Mouse (Mus musculus): ENCODE measurements around the gene Prkab2. TPM values are rescaled to one million over a fixed set of nuclear protein-coding genes. Genes with fewer than 3 reads are reported as not detected.
A peak's percentile ranks its signal among the peaks of the same experiment; 100 is the strongest.

Gene Prkab2
- polyA plus RNA-seq, 1 experiment from 2014 or later, result 12.3 TPM

DNA sequence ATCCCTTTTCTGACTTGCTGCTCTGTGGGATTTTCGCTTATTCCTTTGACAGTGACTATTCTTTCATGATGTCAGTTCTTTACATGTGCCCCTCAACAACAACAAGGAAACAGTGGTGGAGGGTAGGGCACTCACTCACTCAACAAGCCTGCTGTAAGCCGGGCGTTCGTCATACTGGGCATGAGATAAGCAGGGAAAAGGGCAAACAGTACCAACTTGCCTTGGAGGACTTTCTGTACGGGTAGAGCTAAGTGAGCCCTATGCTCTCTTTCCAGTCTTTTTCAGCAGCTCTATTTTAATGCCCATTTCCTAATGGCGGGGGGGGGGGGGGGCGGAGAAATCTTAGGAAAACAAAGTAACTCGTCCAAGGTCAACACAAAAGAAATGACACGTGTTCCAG is 16.0 kb upstream of the Prkab2 start:
- Histone ChIP-seq H3K4me2 (replicated peaks) (no peak overlapping the region), H3K27me3 (ENCODE audit: control insufficient read depth, insufficient read depth, low read length) (no peaks in the 10 kb centered on the region), H3K9me3 (ENCODE audit: control insufficient read depth, low read length) (no peaks in the 10 kb centered on the region), H3K27ac (no peak overlapping the region), H3K4me1 (replicated peaks; ENCODE audit: control insufficient read depth, insufficient read depth, low read length) (no peaks in the 10 kb centered on the region), H3K36me3 (replicated peaks; ENCODE audit: control insufficient read depth, insufficient read depth) (no peaks in the 10 kb centered on the region), H3K4me3 (replicated peaks; ENCODE audit: low read length) (no peak overlapping the region), H3K9ac (no peak overlapping the region)
- ATAC-seq (ENCODE audit: low FRiP score), result no peak
- WGBS, result 84% methylated on average over 9 of the region's 9 CpGs
- DNase-seq (ENCODE audit: low spot score), result no peak

DNA sequence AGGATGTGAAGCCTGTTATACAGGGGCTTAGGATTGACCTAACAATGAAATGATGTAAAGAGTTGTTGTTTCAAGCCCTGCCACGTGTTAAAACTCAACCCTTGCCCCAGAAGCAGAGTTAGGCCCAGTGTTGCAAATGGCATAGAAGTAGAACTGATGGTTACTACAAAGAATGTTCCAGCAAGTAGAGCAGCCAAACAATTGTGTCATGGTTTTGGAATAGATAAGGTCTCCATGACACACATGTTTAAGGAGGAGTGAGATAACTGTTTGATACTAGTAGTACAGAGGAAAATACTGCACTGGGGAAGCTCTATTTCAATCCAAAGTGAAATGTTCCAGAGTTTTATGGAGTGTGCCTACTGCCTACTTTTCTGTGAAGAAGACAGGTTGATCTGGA is 9.5 kb upstream of the Prkab2 start:
- Histone ChIP-seq H3K4me3 (replicated peaks; ENCODE audit: low read length) (no peak overlapping the region), H3K9me3 (ENCODE audit: control insufficient read depth, low read length) (no peaks in the 10 kb centered on the region), H3K4me1 (replicated peaks; ENCODE audit: control insufficient read depth, insufficient read depth, low read length) (no peaks in the 10 kb centered on the region), H3K4me2 (replicated peaks) (no peak overlapping the region), H3K9ac (no peak overlapping the region), H3K36me3 (replicated peaks; ENCODE audit: control insufficient read depth, insufficient read depth) (no peaks in the 10 kb centered on the region), H3K27me3 (ENCODE audit: control insufficient read depth, insufficient read depth, low read length) (no peaks in the 10 kb centered on the region), H3K27ac (no peak overlapping the region)
- DNase-seq (ENCODE audit: low spot score) (no peak), ATAC-seq (ENCODE audit: low FRiP score) (no peak)
- 60% methylated on average over 1 of the region's 1 CpGs for WGBS

DNA sequence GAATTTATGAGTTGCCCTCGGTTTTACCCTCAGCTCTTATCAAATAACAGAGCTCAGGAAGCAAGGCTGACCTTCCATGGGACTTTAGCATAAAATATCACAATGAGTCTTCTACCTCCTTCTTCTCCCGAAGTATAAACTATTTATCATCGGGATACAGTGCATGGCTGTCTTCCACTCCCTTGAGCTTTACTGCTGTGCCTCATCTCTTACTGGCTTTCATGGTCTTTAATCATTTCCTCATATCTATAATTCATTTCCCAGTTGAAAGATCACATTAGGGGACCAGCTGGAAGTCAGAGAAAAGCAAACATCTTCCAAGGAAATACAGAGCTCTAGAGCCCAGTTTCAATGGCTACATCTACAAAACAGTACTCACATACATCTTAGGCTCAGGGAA is 9.0 kb upstream of the Prkab2 start:
- H3K4me1 ChIP-seq (replicated peaks; ENCODE audit: control insufficient read depth, insufficient read depth, low read length), result no peaks in the 10 kb centered on the region
- ATAC-seq (ENCODE audit: low FRiP score) (no peak), DNase-seq (ENCODE audit: low spot score) (no peak)
- no peaks in the 10 kb centered on the region for H3K36me3 ChIP-seq (replicated peaks; ENCODE audit: control insufficient read depth, insufficient read depth)
- 77% methylated on average over 3 of the region's 3 CpGs for WGBS
- no peak overlapping the region for H3K4me3 ChIP-seq (replicated peaks; ENCODE audit: low read length)
- H3K9ac ChIP-seq, result no peak overlapping the region
- H3K27ac ChIP-seq, result no peak overlapping the region
- no peaks in the 10 kb centered on the region for H3K27me3 ChIP-seq (ENCODE audit: control insufficient read depth, insufficient read depth, low read length)
- H3K9me3 ChIP-seq (ENCODE audit: control insufficient read depth, low read length), result no peaks in the 10 kb centered on the region
- H3K4me2 ChIP-seq (replicated peaks), result no peak overlapping the region

DNA sequence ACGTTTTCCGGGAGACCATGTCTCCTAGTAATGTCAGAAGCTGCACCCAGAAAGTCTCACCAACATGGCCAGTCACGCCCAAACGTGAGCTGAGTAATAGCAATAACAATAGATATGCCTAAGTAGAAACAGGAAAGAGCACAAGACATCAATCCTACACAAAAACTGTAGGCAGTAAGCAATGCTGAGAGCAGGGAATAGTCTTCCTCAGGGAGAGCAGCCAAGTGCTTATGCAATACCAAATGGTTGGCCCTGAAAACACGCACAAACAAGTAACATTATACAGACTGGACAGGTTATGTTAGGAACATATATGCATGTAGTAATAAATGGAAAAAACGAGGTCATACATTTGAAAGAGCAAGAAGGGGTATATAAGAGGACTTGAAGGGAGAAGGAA is 8.5 kb upstream of the Prkab2 start:
- H3K27ac ChIP-seq, result no peak overlapping the region
- no peak for DNase-seq (ENCODE audit: low spot score)
- no peaks in the 10 kb centered on the region for H3K9me3 ChIP-seq (ENCODE audit: control insufficient read depth, low read length)
- no peaks in the 10 kb centered on the region for H3K4me1 ChIP-seq (replicated peaks; ENCODE audit: control insufficient read depth, insufficient read depth, low read length)
- no peak overlapping the region for H3K4me2 ChIP-seq (replicated peaks)
- H3K9ac ChIP-seq, result no peak overlapping the region
- no peak for ATAC-seq (ENCODE audit: low FRiP score)
- no peak overlapping the region for H3K4me3 ChIP-seq (replicated peaks; ENCODE audit: low read length)
- H3K27me3 ChIP-seq (ENCODE audit: control insufficient read depth, insufficient read depth, low read length), result no peaks in the 10 kb centered on the region
- no peaks in the 10 kb centered on the region for H3K36me3 ChIP-seq (replicated peaks; ENCODE audit: control insufficient read depth, insufficient read depth)
- WGBS, result 84% methylated on average over 6 of the region's 6 CpGs

DNA sequence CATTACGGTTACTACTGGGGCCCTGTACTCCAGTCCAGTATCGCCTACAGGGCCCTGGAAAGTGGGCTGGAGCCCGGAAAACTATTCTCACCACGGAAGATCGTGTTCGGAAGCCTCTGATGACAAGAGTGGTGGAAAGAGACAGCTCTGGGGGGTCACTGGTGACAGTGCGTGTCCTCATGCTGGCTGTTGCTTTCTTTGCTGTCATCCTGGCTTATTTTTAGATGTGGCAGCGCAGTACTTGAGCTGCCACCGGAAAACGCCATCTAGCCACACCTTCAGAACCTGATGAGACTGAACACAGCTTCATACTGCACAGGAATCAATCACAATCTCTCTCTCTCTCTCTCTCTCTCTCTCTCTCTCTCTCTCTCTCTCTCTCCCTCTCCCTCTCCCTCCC is 6.4 kb upstream of the Prkab2 start:
- WGBS, result 86% methylated on average over 10 of the region's 10 CpGs
- Histone ChIP-seq H3K4me2 (replicated peaks) (no peak overlapping the region), H3K4me3 (replicated peaks; ENCODE audit: low read length) (no peak overlapping the region), H3K9me3 (ENCODE audit: control insufficient read depth, low read length) (no peaks in the 10 kb centered on the region), H3K27me3 (ENCODE audit: control insufficient read depth, insufficient read depth, low read length) (no peaks in the 10 kb centered on the region), H3K4me1 (replicated peaks; ENCODE audit: control insufficient read depth, insufficient read depth, low read length) (no peaks in the 10 kb centered on the region), H3K36me3 (replicated peaks; ENCODE audit: control insufficient read depth, insufficient read depth) (no peaks in the 10 kb centered on the region), H3K27ac (no peak overlapping the region), H3K9ac (no peak overlapping the region)
- ATAC-seq (ENCODE audit: low FRiP score), result no peak
- DNase-seq (ENCODE audit: low spot score), result no peak

DNA sequence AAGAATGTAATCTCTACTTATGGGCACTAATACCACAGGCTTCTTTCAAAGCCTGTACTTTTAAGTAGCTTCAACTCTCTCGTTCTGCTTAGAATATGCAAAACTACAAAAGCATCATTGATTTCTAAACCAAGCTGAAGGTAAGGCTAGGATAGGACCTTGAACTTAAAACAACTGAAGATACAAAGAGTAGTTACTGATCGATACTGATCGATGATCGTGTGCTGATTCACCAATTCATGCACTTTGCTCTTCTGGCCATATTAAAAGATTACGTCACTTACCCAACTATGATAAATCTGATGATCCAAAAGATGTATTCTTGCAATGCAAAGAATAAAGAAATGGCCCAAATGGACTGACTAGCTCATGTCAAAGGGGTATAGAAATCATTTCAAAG is 4.2 kb upstream of the Prkab2 start:
- no peak overlapping the region for H3K9ac ChIP-seq
- ATAC-seq (ENCODE audit: low FRiP score) (no peak), DNase-seq (ENCODE audit: low spot score) (no peak)
- H3K4me3 ChIP-seq (replicated peaks; ENCODE audit: low read length), result no peak overlapping the region
- no peak overlapping the region for H3K4me2 ChIP-seq (replicated peaks)
- no peak overlapping the region for H3K27ac ChIP-seq
- no peaks in the 10 kb centered on the region for H3K27me3 ChIP-seq (ENCODE audit: control insufficient read depth, insufficient read depth, low read length)
- WGBS, result 92% methylated on average over 5 of the region's 5 CpGs
- peaks cover under 1% of the 10 kb centered on the region; the same call in 1 of the 2 replicates for H3K4me1 ChIP-seq (replicated peaks; ENCODE audit: control insufficient read depth, insufficient read depth, low read length)
- H3K36me3 ChIP-seq (replicated peaks; ENCODE audit: control insufficient read depth, insufficient read depth), result no peaks in the 10 kb centered on the region
- H3K9me3 ChIP-seq (ENCODE audit: control insufficient read depth, low read length), result no peaks in the 10 kb centered on the region

DNA sequence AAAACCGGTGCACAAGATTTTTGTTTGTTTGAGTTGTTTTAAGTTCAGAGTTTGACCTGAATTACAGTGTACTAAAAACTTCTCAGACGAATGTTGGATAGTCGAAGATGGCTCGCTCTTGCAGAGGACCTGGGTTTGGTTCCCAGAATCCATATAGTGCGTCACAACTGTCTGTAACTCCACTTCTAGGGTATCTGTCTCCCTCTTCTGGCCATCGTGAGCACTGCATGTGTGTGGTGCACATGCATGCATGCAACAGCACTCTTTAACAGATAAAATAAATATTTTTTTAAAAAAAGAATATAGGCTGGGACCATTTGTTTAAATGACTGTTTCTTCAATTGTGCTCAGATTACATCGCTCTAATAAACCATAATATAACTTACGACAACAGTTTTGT is 3.1 kb upstream of the Prkab2 start:
- Histone ChIP-seq H3K9me3 (ENCODE audit: control insufficient read depth, low read length) (no peaks in the 10 kb centered on the region), H3K4me3 (replicated peaks; ENCODE audit: low read length) (no peak overlapping the region), H3K27ac (no peak overlapping the region), H3K4me2 (replicated peaks) (no peak overlapping the region), H3K27me3 (ENCODE audit: control insufficient read depth, insufficient read depth, low read length) (no peaks in the 10 kb centered on the region), H3K36me3 (replicated peaks; ENCODE audit: control insufficient read depth, insufficient read depth) (no peaks in the 10 kb centered on the region), H3K9ac (no peak overlapping the region), H3K4me1 (replicated peaks; ENCODE audit: control insufficient read depth, insufficient read depth, low read length) (peaks cover 11% of the 10 kb centered on the region; the same call in 1 of the 2 replicates)
- DNase-seq (ENCODE audit: low spot score), result no peak
- ATAC-seq (ENCODE audit: low FRiP score), result no peak
- WGBS, result 82% methylated on average over 8 of the region's 8 CpGs

DNA sequence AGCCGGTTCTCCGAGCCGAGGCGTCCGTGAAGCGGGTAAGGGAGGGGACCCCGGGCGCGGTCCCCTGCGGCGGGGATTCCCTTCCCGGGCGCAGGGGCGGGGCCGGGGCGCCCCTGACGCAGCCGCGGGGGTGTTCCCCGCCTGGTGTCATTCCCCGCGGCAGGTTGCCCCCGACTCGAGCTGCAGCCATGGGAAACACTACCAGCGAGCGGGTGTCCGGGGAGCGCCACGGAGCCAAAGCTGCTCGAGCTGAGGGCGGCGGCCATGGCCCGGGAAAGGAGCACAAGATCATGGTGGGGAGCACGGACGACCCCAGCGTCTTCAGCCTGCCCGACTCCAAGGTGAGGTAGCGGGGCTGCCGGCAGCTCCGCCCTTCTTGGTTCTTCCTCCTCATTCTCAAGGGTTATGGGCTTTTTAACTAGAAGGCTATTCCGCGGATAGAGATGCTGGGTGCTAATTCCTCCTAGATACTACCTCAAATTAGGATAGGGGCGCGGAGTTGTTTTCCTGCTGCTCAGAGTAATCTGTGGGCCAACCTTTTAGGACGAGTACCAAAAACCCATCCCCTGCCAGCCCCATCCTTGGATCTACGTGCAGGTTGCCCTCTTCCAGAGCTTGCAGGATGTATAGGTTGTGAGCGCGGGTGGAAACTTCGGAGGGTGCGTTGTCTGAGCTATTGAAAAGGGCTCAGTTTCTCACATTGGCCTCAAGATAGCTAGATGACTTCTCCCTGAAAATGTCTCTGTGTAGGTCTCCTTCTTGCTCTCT is 617 bp downstream of the Prkab2 start:
- H3K9ac ChIP-seq, result peak overlapping the region; percentile 67
- H3K4me1 ChIP-seq (replicated peaks; ENCODE audit: control insufficient read depth, insufficient read depth, low read length), result peaks cover 11% of the 10 kb centered on the region; the same call in 1 of the 2 replicates

DNA sequence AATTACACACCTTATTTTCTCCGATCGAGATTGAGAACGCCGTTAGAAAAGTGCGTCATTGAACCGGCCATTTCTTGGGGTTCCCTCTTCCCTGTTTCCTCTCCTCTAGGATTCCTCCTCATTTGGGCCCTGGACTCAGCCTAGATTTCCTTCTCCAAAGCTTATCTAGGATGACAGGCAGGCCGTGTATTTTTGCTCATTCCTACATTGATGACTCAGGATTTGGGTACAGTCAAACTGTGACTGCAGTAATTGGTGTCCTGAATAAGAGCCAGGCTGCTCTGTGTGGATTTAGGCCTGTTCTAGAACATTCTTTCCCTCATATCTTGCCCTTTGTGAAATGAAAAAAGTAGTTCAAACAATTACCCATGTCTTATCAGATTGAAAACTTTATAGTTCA is 1.8 kb downstream of the Prkab2 start:
- no peak overlapping the region for H3K4me3 ChIP-seq (replicated peaks; ENCODE audit: low read length)
- WGBS, result 80% methylated on average over 7 of the region's 7 CpGs

More for the DNA sequence above, 617 bp downstream of the Prkab2 start:
- H3K27me3 ChIP-seq (ENCODE audit: control insufficient read depth, insufficient read depth, low read length), result no peaks in the 10 kb centered on the region
- peak overlapping the region; percentile 58 for H3K27ac ChIP-seq
- no peaks in the 10 kb centered on the region for H3K9me3 ChIP-seq (ENCODE audit: control insufficient read depth, low read length)
- DNase-seq (ENCODE audit: low spot score) (no peak), ATAC-seq (ENCODE audit: low FRiP score) (peak; percentile 76)
- WGBS, result 1% methylated on average over 39 of the region's 50 CpGs
- H3K36me3 ChIP-seq (replicated peaks; ENCODE audit: control insufficient read depth, insufficient read depth), result peaks cover 13% of the 10 kb centered on the region
- H3K4me3 ChIP-seq (replicated peaks; ENCODE audit: low read length), result peak overlapping the region; percentile 75
- H3K4me2 ChIP-seq (replicated peaks), result peak overlapping the region; percentile 69

More for the DNA sequence above, 1.8 kb downstream of the Prkab2 start:
- Histone ChIP-seq H3K4me1 (replicated peaks; ENCODE audit: control insufficient read depth, insufficient read depth, low read length) (peaks cover 11% of the 10 kb centered on the region; the same call in 1 of the 2 replicates), H3K27ac (no peak overlapping the region), H3K4me2 (replicated peaks) (peak overlapping the region; percentile 69), H3K9me3 (ENCODE audit: control insufficient read depth, low read length) (no peaks in the 10 kb centered on the region), H3K36me3 (replicated peaks; ENCODE audit: control insufficient read depth, insufficient read depth) (peaks cover 22% of the 10 kb centered on the region), H3K27me3 (ENCODE audit: control insufficient read depth, insufficient read depth, low read length) (no peaks in the 10 kb centered on the region), H3K9ac (no peak overlapping the region)
- ATAC-seq (ENCODE audit: low FRiP score) (no peak), DNase-seq (ENCODE audit: low spot score) (no peak)
